Mouse (Mus musculus) mesoderm, embryonic 11.5 days (tissue): ENCODE measurements around the gene Rab40c.

Experiments
- DNase-seq: peaks from one replicate; pipeline ENCODE4 v3.0.0-alpha.2; 2012; ENCODE audit warnings: low read depth, low spot score

Gene Rab40c

GRCm38 (mm10) chr17:25946349-25946748, 26.8 kb upstream of the Rab40c start:
- DNase-seq = no peak

DNA sequence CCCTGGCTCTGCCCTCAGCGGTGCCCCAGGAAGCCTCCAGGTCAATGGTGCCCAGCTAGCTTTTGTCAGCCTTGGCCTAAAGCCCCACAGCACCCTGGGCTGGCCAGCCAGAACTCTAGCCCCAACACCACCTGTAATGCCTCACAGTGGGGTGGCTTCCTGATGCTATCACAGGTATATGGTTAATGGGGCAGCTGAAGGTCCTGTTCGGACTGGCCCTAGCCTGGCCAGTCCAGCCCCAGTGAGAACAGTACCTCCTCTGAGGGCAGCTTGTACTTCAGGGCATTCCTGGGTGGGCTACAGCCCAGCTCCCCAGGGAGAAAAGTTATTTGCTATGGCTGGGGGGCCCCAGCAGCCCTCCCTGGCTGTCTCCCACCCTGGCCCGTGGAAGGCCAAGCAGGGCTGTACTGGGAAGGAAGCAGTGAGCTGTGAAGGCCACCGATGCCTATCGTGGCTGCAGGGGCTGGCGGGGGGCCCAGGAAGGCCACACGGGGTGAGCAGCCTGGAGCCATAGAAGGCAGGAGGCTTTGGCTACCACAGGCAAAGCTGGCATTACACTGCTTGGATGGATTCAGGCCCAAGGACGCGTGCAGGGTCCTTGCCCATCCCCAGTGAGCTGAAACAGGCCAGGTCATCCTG, 26.1 kb upstream of the Rab40c start:
- DNase-seq = no peak

DNA sequence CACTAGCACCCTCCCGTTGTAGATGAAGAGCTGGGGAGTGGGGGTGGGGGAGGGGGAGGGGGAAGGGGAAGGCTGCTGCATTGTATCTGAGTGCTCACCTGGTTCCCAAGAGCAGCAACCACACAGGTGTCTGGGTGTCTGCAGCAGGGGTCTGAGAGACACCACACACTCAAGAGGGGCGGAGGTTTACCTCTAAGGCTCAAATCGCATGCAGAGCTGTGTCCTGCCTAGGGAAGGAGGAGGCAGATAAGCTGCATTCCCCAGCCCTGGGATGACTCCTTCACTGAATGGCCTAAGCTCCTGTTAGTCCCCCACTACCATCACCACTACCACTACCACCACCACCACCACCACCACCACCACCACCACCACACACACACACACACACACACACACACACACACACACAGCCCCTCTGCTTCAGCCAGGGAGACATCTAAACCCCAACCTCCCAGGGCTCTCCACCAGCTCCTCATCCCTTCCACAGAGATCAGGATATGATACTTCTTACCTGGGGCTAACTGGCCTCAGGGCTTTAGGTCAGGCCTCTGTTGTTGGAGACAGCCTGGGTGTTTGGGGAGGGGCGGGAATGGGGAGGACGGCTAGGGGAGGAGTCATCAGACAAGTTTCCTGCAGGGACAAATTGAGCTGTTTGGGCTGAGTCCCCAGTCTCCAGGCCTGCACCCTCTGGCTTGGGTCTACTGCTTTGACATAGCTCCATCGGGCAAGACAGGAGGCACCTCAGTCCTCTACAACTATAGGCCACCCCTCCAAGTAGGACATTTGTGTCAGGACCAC, 25.0 kb upstream of the Rab40c start, which contains the start of the genes Pigq and Nhlrc4:
Pigq (minus strand) TSS at position 571 of the 798 bp plus-strand sequence.
Nhlrc4 (minus strand) TSS at position 596 of the 798 bp plus-strand sequence.
- no peak for DNase-seq

GRCm38 (mm10) chr17:25943769-25944168, 24.2 kb upstream of the Rab40c start:
- no peak for DNase-seq

- DNase-seq = no peak
Measured at GRCm38 (mm10) chr17:25943221-25943620, 23.7 kb upstream of the Rab40c start.

DNA sequence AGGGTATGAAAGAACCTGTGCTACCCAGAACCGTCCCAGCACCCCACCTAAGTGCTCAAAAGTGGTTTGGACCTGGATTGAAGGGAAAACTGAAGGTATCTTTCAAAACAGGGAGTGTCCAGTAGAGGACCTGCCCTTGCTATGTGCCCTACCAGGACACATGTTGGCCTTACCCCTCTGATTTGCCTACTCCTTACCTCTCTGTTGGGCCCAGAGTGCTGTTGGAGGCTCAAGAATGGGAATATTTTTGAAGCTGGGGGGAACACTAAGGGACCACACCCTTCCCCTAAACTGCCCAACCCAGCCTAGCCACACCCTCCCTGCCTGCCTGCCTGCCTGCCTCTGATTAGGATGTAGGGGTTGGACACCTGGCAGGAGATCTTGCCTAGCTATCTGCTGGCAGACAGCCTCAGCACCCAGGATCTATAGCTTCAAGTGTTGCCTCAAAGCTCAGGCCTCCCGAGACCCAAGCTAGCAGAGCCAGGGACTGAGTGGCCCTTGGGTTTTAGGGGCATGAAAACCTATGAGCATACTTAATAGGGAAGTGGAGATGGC, 23.1 kb upstream of the Rab40c start:
- no peak for DNase-seq

- DNase-seq = peak; percentile 71
Measured at GRCm38 (mm10) chr17:25941511-25942241, 22.1 kb upstream of the Rab40c start.

GRCm38 (mm10) chr17:25934526-25934925, 15.0 kb upstream of the Rab40c start:
- DNase-seq = no peak

GRCm38 (mm10) chr17:25925348-25925747, 5.8 kb upstream of the Rab40c start:
- DNase-seq = no peak

GRCm38 (mm10) chr17:25922120-25922519, 2.6 kb upstream of the Rab40c start:
- no peak for DNase-seq

GRCm38 (mm10) chr17:25919786-25920642, 487 bp upstream of the Rab40c start:
- peak; percentile 99 for DNase-seq

DNA sequence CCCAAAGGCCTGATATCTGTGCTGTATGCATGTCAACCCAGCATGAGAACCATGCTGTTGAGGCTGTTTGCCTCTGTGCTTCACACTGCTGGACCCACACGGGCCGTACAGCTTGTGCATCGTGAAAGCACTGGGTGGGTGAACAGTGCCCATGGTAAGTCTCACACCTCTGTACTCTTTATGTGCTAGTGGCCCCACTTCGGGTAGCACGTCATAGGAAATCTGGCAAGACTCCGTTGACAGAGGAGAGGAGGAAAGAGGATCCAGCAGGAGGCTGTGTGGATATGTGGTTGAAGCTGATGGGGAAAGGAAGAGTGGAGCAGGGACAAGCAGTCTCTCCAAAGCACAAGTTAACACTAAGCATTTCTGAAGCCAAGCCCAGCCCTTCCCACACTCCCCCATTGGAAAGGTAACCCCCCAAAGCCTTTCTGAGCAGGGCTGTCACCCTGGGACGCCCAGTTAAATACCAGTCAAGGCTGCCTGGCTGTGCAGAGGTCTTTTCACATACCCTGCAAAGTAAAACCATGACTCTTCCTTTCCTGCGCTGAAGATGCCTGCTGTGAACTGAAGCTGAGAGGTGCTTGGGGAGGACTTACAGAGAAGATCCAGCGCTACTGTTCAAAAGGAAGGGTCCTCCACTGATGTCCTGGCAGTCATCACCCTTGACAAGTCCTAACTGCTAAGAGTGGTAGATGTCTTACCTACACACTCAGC, 1.3 kb downstream of the Rab40c start:
- no peak for DNase-seq

GRCm38 (mm10) chr17:25916931-25917647, 2.4 kb downstream of the Rab40c start:
- no peak for DNase-seq

- no peak for DNase-seq
Measured at GRCm38 (mm10) chr17:25914295-25914694, 5.2 kb downstream of the Rab40c start.

DNA sequence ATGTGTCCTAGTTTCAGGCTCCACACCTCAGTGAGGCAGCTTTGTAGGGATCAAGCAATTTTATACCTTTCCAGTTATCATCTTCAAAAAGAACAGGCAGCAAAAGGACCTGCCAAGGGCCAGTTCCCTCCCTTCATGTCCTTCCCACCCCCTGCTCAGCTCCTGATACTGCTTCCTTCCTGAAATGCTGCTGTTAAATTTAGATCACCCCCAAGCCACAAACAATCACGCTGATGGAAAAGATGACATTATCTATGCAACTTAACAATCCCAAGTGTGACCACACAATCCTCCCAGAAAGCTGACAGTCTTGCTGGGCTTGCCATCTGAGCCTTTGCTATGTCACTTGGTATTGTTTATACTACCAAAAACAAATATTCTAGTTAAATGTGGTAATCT, 5.7 kb downstream of the Rab40c start:
- DNase-seq = no peak

GRCm38 (mm10) chr17:25913186-25913876, 6.2 kb downstream of the Rab40c start:
- no peak for DNase-seq

- no peak for DNase-seq
Measured at GRCm38 (mm10) chr17:25911816-25912215, 7.7 kb downstream of the Rab40c start.

GRCm38 (mm10) chr17:25907640-25908039, 11.9 kb downstream of the Rab40c start:
- DNase-seq = no peak

- DNase-seq = no peak
Measured at GRCm38 (mm10) chr17:25903061-25903460, 16.5 kb downstream of the Rab40c start.
